Mouse (Mus musculus) olfactory bulb, adult 2 months (tissue): Measurements from ENCODE around the gene Slco3a1.

Experiments
- CTCF ChIP-seq: fragments of 200-500 bp; IDR thresholded peaks from 2 replicates; pipeline ENCODE4 v1.5.1; 2012; ENCODE audit warnings: low read depth, mild to moderate bottlenecking, low read length, moderate library complexity; ENCODE audit not compliant: insufficient read depth
- POLR2A ChIP-seq: fragments of 200-500 bp; IDR thresholded peaks from 2 replicates; pipeline ENCODE4 v1.6.1; 2012; ENCODE audit warnings: mild to moderate bottlenecking, low read depth, low read length, moderate library complexity; ENCODE audit not compliant: insufficient read depth

- no peak for TF ChIP-seq CTCF
- no peak for TF ChIP-seq POLR2A
Observed at GRCm38 (mm10) chr7:74522260-74522659, 32.3 kb downstream of the Slco3a1 start.
